Mouse (Mus musculus): ENCODE measurements around the gene Gm12216. TPM values are rescaled to one million over a fixed set of nuclear protein-coding genes. Genes with fewer than 3 reads are reported as not detected.

Gm12216 gene
- total RNA-seq, 2 experiments from 2014 or later: 8.5 to 8.9 TPM

- DNase-seq (ENCODE audit: low spot score in 2 of 2): no peak
- no peak overlapping the region for H3K4me3 ChIP-seq
- no peak overlapping the region for H3K27ac ChIP-seq
- no peak for TF ChIP-seq CTCF (conservative IDR thresholded peaks at IDR 0.05)
Measured at GRCm38 (mm10) chr11:53748614-53749013, 110.4 kb downstream of the Gm12216 start.

GRCm38 (mm10) chr11:53747985-53748384, 111.1 kb downstream of the Gm12216 start:
- DNase-seq (ENCODE audit: low spot score in 2 of 2): no peak
- no peak for TF ChIP-seq CTCF (conservative IDR thresholded peaks at IDR 0.05)
- no peak overlapping the region for H3K4me3 ChIP-seq
- no peak overlapping the region for H3K27ac ChIP-seq

GRCm38 (mm10) chr11:53745260-53745659, 113.8 kb downstream of the Gm12216 start:
- DNase-seq (ENCODE audit: low spot score in 2 of 2): no peak
- Histone ChIP-seq H3K4me3 (no peak overlapping the region), H3K27ac (no peak overlapping the region)
- peak; percentile 46 for TF ChIP-seq CTCF (conservative IDR thresholded peaks at IDR 0.05)

GRCm38 (mm10) chr11:53742353-53742752, 116.7 kb downstream of the Gm12216 start:
- no peak for DNase-seq (ENCODE audit: low spot score in 2 of 2)
- peak; percentile 54 for TF ChIP-seq CTCF (conservative IDR thresholded peaks at IDR 0.05)
- no peak overlapping the region for H3K4me3 ChIP-seq
- H3K27ac ChIP-seq: no peak overlapping the region

- H3K4me3 ChIP-seq: no peak overlapping the region
- TF ChIP-seq CTCF (conservative IDR thresholded peaks at IDR 0.05): peak; percentile 70
- H3K27ac ChIP-seq: peak overlapping the region; percentile 58
- DNase-seq (ENCODE audit: low spot score in 2 of 2): peak; percentile 54 to 58
Measured at GRCm38 (mm10) chr11:53737573-53737946, 121.5 kb downstream of the Gm12216 start.

- H3K27ac ChIP-seq: peak overlapping the region; percentile 58
- DNase-seq (ENCODE audit: low spot score in 2 of 2): peak; percentile 46 to 65
- H3K4me3 ChIP-seq: no peak overlapping the region
- TF ChIP-seq CTCF (conservative IDR thresholded peaks at IDR 0.05): peak; percentile 73
Measured at GRCm38 (mm10) chr11:53736771-53737572, 122.1 kb downstream of the Gm12216 start.

- TF ChIP-seq CTCF (conservative IDR thresholded peaks at IDR 0.05): peak; percentile 94
- H3K27ac ChIP-seq: no peak overlapping the region
- DNase-seq (ENCODE audit: low spot score in 2 of 2): peak; percentile 67 to 70
- peak overlapping the region; percentile 39 for H3K4me3 ChIP-seq
Measured at GRCm38 (mm10) chr11:53735682-53736245, 123.3 kb downstream of the Gm12216 start.

GRCm38 (mm10) chr11:53734970-53735681, 123.9 kb downstream of the Gm12216 start:
- Histone ChIP-seq H3K4me3 (no peak overlapping the region), H3K27ac (no peak overlapping the region)
- no peak for TF ChIP-seq CTCF (conservative IDR thresholded peaks at IDR 0.05)
- DNase-seq (ENCODE audit: low spot score in 2 of 2): no peak

- no peak overlapping the region for H3K4me3 ChIP-seq
- TF ChIP-seq CTCF (conservative IDR thresholded peaks at IDR 0.05): no peak
Measured at GRCm38 (mm10) chr11:53734431-53734830, 124.6 kb downstream of the Gm12216 start.

GRCm38 (mm10) chr11:53733824-53734223, 125.2 kb downstream of the Gm12216 start:
- Histone ChIP-seq H3K27ac (no peak overlapping the region), H3K4me3 (no peak overlapping the region)
- no peak for DNase-seq (ENCODE audit: low spot score in 2 of 2)
- TF ChIP-seq CTCF (conservative IDR thresholded peaks at IDR 0.05): peak; percentile 42

More at GRCm38 (mm10) chr11:53734431-53734830, 124.6 kb downstream of the Gm12216 start:
- H3K27ac ChIP-seq: no peak overlapping the region
- DNase-seq (ENCODE audit: low spot score in 2 of 2): no peak

Small RNA genes lying within 50 kb of the gene (microRNA-seq; reads per million reads assigned to microRNA genes)
- 0 reads per million in 2 experiments for gene Mir7671

Other genes starting within 250 kb of the Gm12216 start
- not detected for gene Il4, start 240.6 kb downstream of the Gm12216 start, total RNA-seq (2021)
- not detected for gene Il13, start 224.6 kb downstream of the Gm12216 start, total RNA-seq (2021)
- 10 to 100 TPM; 13.0 to 13.7 TPM for gene Rad50, start 151.9 kb downstream of the Gm12216 start, total RNA-seq (2021)
- not detected for gene Il5, start 138.5 kb downstream of the Gm12216 start, total RNA-seq (2021)
- 10 to 100 TPM in 1 of 2 experiments, 1 to 10 TPM in 1; 9.0 to 12.4 TPM for gene Irf1, start 89.2 kb downstream of the Gm12216 start, total RNA-seq (2021)
- gene Gm17334, start 86.1 kb downstream of the Gm12216 start, total RNA-seq (2021): 1 to 10 TPM; 1.1 to 1.6 TPM
- 10 to 100 TPM; 10.7 to 12.4 TPM for gene Slc22a5, start 32.4 kb upstream of the Gm12216 start, total RNA-seq (2021)
- 1 to 10 TPM; 1.8 TPM for gene Slc22a21, start 121.1 kb upstream of the Gm12216 start, total RNA-seq (2021)
- 1 to 10 TPM; 5.9 to 6.9 TPM for gene Slc22a4, start 168.8 kb upstream of the Gm12216 start, total RNA-seq (2021)
- gene Pdlim4, start 209.8 kb upstream of the Gm12216 start, total RNA-seq (2021): 10 to 100 TPM; 13.4 to 14.3 TPM
- gene P4ha2, start 240.8 kb upstream of the Gm12216 start, total RNA-seq (2021): 10 to 100 TPM; 18.6 to 28.7 TPM

Measured in layer of hippocampus, adult 2 months (tissue).